ENCODE assay signal across 17 mouse cellular contexts in genomic region chr3:27651731-27652130, GRCm38 (mm10). TPM values are rescaled to one million over a fixed set of nuclear protein-coding genes. Genes with fewer than 3 reads are reported as not detected.
DNase-seq lines count a peak whose midpoint lies in the region; ATAC-seq and TF ChIP-seq lines count a peak whose summit lies in the region.
"Had no signal": no experiment of that assay in that cellular context is flagged by ENCODE, and none has a peak within 500 bp of the region (broad histone marks: within the 10 kb centered on the region; RNA-seq: fewer than 3 reads in every experiment).

No protein-coding gene starts in this region.

- ATAC-seq in heart, embryonic 12.5 days (ENCODE audit: insufficient number of reproducible peaks, low FRiP score): no peak
- ATAC-seq in lung, embryonic 15.5 days (ENCODE audit: borderline replicate concordance, extremely low read depth, low FRiP score, low TSS enrichment): no peak
- ATAC-seq in forebrain, embryonic 15.5 days (replicated peaks): no peak
- ATAC-seq: intestine, embryonic 16.5 days had no signal

- no peak overlapping the region for H3K4me2 ChIP-seq in heart, embryonic 12.5 days
- 0 out of 2 replicates have a peak overlapping the region, but pooled peaks have one; percentile 6 for H3K4me2 ChIP-seq in lung, embryonic 15.5 days
- H3K4me2 ChIP-seq in forebrain, embryonic 15.5 days (replicated peaks): no peak overlapping the region
- H3K4me2 ChIP-seq: hindbrain, embryonic 13.5 days; liver, embryonic 15.5 days; neural tube, embryonic 13.5 days had no signal

- no peak overlapping the region for H3K4me3 ChIP-seq in heart, embryonic 12.5 days
- H3K4me3 ChIP-seq in heart, embryonic 10.5 days: no peak overlapping the region
- no peak overlapping the region for H3K4me3 ChIP-seq in lung, embryonic 15.5 days
- no peak overlapping the region for H3K4me3 ChIP-seq in forebrain, embryonic 15.5 days
- H3K4me3 ChIP-seq: hindbrain, embryonic 13.5 days; liver, embryonic 15.5 days; neural tube, embryonic 13.5 days had no signal

- H3K4me1 ChIP-seq in heart, embryonic 12.5 days (replicated peaks): peaks cover 91% of the 10 kb centered on the region
- H3K4me1 ChIP-seq in heart, embryonic 10.5 days: peaks cover 95% of the 10 kb centered on the region
- H3K4me1 ChIP-seq in lung, embryonic 15.5 days: peaks cover 89% of the 10 kb centered on the region
- peaks cover 19% of the 10 kb centered on the region for H3K4me1 ChIP-seq in forebrain, embryonic 15.5 days

- peak overlapping the region; percentile 53 for H3K27ac ChIP-seq in heart, embryonic 12.5 days (ENCODE audit: poor library complexity, severe bottlenecking)
- no peak overlapping the region; the same call in 1 of the 2 replicates for H3K27ac ChIP-seq in heart, embryonic 10.5 days
- H3K27ac ChIP-seq in lung, embryonic 15.5 days: peak overlapping the region; percentile 80
- peak overlapping the region; percentile 38 for H3K27ac ChIP-seq in forebrain, embryonic 15.5 days (replicated peaks)
- H3K27ac ChIP-seq: hindbrain, embryonic 13.5 days; liver, embryonic 15.5 days; neural tube, embryonic 13.5 days had no signal

- H3K36me3 ChIP-seq in heart, embryonic 12.5 days: no peaks in the 10 kb centered on the region
- H3K36me3 ChIP-seq in heart, embryonic 10.5 days: no peaks in the 10 kb centered on the region
- H3K36me3 ChIP-seq in lung, embryonic 15.5 days: no peaks in the 10 kb centered on the region
- H3K36me3 ChIP-seq in forebrain, embryonic 15.5 days: no peaks in the 10 kb centered on the region
- H3K36me3 ChIP-seq: G1E; hindbrain, embryonic 13.5 days; liver, embryonic 15.5 days; neural tube, embryonic 13.5 days had no signal

- 48% methylated on average over 6 of the region's 6 CpGs for WGBS in heart, embryonic 12.5 days
- 61% methylated on average over 6 of the region's 6 CpGs for WGBS in heart, embryonic 10.5 days
- 37% methylated on average over 6 of the region's 6 CpGs for WGBS in lung, embryonic 15.5 days
- WGBS in forebrain, embryonic 15.5 days: 24% methylated on average over 6 of the region's 6 CpGs

- H3K27me3 ChIP-seq in heart, embryonic 12.5 days (replicated peaks): no peaks in the 10 kb centered on the region
- H3K27me3 ChIP-seq in heart, embryonic 10.5 days (ENCODE audit: insufficient read depth, poor library complexity, severe bottlenecking): no peaks in the 10 kb centered on the region
- H3K27me3 ChIP-seq in lung, embryonic 15.5 days: no peaks in the 10 kb centered on the region
- no peaks in the 10 kb centered on the region for H3K27me3 ChIP-seq in forebrain, embryonic 15.5 days
- H3K27me3 ChIP-seq: hindbrain, embryonic 13.5 days; liver, embryonic 15.5 days; neural tube, embryonic 13.5 days had no signal

- no peaks in the 10 kb centered on the region for H3K9me3 ChIP-seq in heart, embryonic 12.5 days (replicated peaks)
- H3K9me3 ChIP-seq in heart, embryonic 10.5 days: no peaks in the 10 kb centered on the region
- no peaks in the 10 kb centered on the region for H3K9me3 ChIP-seq in lung, embryonic 15.5 days
- H3K9me3 ChIP-seq in forebrain, embryonic 15.5 days: no peaks in the 10 kb centered on the region
- H3K9me3 ChIP-seq: G1E; hindbrain, embryonic 13.5 days; liver, embryonic 15.5 days; neural tube, embryonic 13.5 days had no signal

- TF ChIP-seq POLR2A in brain, embryonic 14.5 days (IDR thresholded peaks at IDR 0.05; ENCODE audit: borderline replicate concordance, extremely low read depth, insufficient read depth, insufficient read length, poor library complexity, severe bottlenecking): no peak

- no peak for DNase-seq in heart, embryonic 10.5 days (ENCODE audit: low spot score)
- no peak for DNase-seq in lung, postnatal 25 days (ENCODE audit: low spot score)
- DNase-seq in brain, embryonic 14.5 days (ENCODE audit: low read depth): peak; percentile 62
- DNase-seq in spleen, adult 18-20 months: no peak
- DNase-seq: adrenal gland, postnatal 25 days; cerebellum, adult 9-10 months; heart, adult 11 months; kidney, postnatal 4 days; right cerebral cortex, postnatal 4 days had no signal

- H3K9ac ChIP-seq in heart, embryonic 12.5 days: no peak overlapping the region
- H3K9ac ChIP-seq in lung, embryonic 15.5 days: no peak overlapping the region
- H3K9ac ChIP-seq in forebrain, embryonic 15.5 days (replicated peaks): no peak overlapping the region
- H3K9ac ChIP-seq: hindbrain, embryonic 13.5 days; liver, embryonic 15.5 days; neural tube, embryonic 13.5 days had no signal

- no peak for TF ChIP-seq CTCF in brain, embryonic 14.5 days (IDR thresholded peaks at IDR 0.05; ENCODE audit: borderline replicate concordance, extremely low read depth, insufficient read depth, insufficient read length)

RNA-seq across cellular contexts. Expression of gene Fndc3b, which starts 59.4 kb away (rescaled TPM):
- polyA plus RNA-seq in heart, embryonic 12.5 days (2016; fragmentation: Nextera tagmentation; extraction: Ambion mirVana): 36.8 and 43.6 TPM in 2 replicates
- polyA plus RNA-seq in heart, embryonic 10.5 days (2016; fragmentation: Nextera tagmentation; extraction: Ambion mirVana): 21.9 and 26.0 TPM in 2 replicates
- 33.5 and 35.7 TPM in 2 replicates for polyA plus RNA-seq in lung, embryonic 15.5 days (2015; fragmentation: Nextera tagmentation; extraction: Ambion mirVana)
- polyA plus RNA-seq in brain, embryonic 14.5 days (2012; rRNA removed): 6.8 and 10.9 TPM in 2 replicates
- polyA plus RNA-seq in forebrain, embryonic 15.5 days (2015; fragmentation: Nextera tagmentation; extraction: Ambion mirVana): 6.1 and 7.7 TPM in 2 replicates
- polyA plus RNA-seq: G1E had no signal
